Mouse (Mus musculus) C2C12 (cell line): ENCODE data around the gene Tnfaip2. TPM values are rescaled to one million over a fixed set of nuclear protein-coding genes. Genes with fewer than 3 reads are reported as not detected.

Experiments
- H3K27me3 ChIP-seq: one replicate; pipeline ENCODE4 v1.6.1; 2011; ENCODE audit not compliant: control insufficient read depth, insufficient read depth, insufficient read length
- H3K36me3 ChIP-seq: one replicate; pipeline ENCODE4 v1.6.1; 2011; ENCODE audit not compliant: control insufficient read depth, insufficient read depth
- H3K4me3 ChIP-seq: one replicate; pipeline ENCODE4 v1.5.1; 2011; ENCODE audit warnings: mild to moderate bottlenecking, control low read depth; ENCODE audit not compliant: poor library complexity, insufficient read depth, severe bottlenecking
- H3K79me2 ChIP-seq: one replicate; pipeline ENCODE4 v1.6.1; 2011; ENCODE audit not compliant: control insufficient read depth, insufficient read depth
- H3K79me3 ChIP-seq: one replicate; pipeline ENCODE4 v1.6.1; 2011; ENCODE audit warnings: low read depth, control low read depth
- H3ac ChIP-seq: one replicate; pipeline ENCODE3; 2011; ENCODE audit warnings: low read depth; ENCODE audit not compliant: control insufficient read depth, insufficient read length
- CEBPB ChIP-seq: IDR thresholded peaks from one replicate; pipeline ENCODE4 v1.6.1; 2011; ENCODE audit warnings: low read depth, mild to moderate bottlenecking, control low read depth, moderate library complexity
- CTCF ChIP-seq: IDR thresholded peaks from one replicate; pipeline ENCODE4 v1.5.1; 2011; ENCODE audit not compliant: control insufficient read depth, insufficient read depth, insufficient read length
- FOSL1 ChIP-seq: IDR thresholded peaks from one replicate; pipeline ENCODE4 v1.8.0; 2011; ENCODE audit warnings: mild to moderate bottlenecking, low read length; ENCODE audit not compliant: poor library complexity, insufficient read depth, severe bottlenecking
- MAX ChIP-seq: IDR thresholded peaks from one replicate; pipeline ENCODE4 v1.6.1; 2011; ENCODE audit warnings: mild to moderate bottlenecking, control low read depth
- MYOD1 ChIP-seq: IDR thresholded peaks from one replicate; pipeline ENCODE4 v1.6.1; 2011; ENCODE audit warnings: low read depth; ENCODE audit not compliant: control insufficient read depth, insufficient read length
- MYOG ChIP-seq: IDR thresholded peaks from one replicate; pipeline ENCODE4 v1.6.1; 2011; ENCODE audit not compliant: control insufficient read depth, insufficient read length; ENCODE audit errors: extremely low read depth
- USF1 ChIP-seq: IDR thresholded peaks from one replicate; pipeline ENCODE4 v1.6.1; 2011; ENCODE audit warnings: low read depth, mild to moderate bottlenecking, control low read depth, moderate library complexity
- polyA plus RNA-seq: library from polyadenylated mRNA; unstranded; fragments of >200 nt; fragmentation: generic; extraction: Trizol; gene quantifications from one replicate; pipeline ENCODE4 v1.2.1, GENCODE M21; 2012; ENCODE audit warnings: missing spikeins

The Tnfaip2 gene
- polyA plus RNA-seq, 1 experiment, result 119 TPM

- Histone ChIP-seq H3K27me3 (no peaks in the 10 kb centered on the region), H3K36me3 (peaks cover 24% of the 10 kb centered on the region), H3K79me2 (peaks cover 17% of the 10 kb centered on the region), H3K4me3 (no peak overlapping the region), H3ac (no peak overlapping the region), H3K79me3 (peaks cover 2% of the 10 kb centered on the region)
- TF ChIP-seq MYOG, result no peak
- no peak for TF ChIP-seq CTCF
- TF ChIP-seq CEBPB, result no peak
- TF ChIP-seq USF1, result no peak
- no peak for TF ChIP-seq MYOD1
- no peak for TF ChIP-seq FOSL1
- no peak for TF ChIP-seq MAX
These were observed 15.5 kb downstream of the Tnfaip2 start for GRCm38 (mm10) chr12:111457742-111458141.

DNA sequence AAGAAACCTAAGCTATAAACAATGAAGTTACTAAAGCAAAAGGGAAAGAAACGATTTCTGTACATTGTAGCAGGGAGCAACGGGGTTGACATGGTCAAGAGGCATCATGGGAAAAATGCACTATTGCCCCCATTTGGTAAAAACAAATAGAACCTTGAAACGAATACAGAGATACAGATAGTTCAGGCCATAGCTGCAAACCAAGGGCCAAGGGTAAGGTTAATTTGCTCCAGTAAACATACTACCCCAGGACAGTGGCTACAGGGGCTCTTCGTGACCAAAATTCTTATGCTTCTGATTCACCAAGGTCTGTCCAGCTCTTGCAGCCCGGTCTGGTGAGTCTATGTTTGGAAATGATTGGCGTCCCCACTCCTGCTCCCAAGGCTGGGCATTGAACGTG, 21.3 kb downstream of the Tnfaip2 start:
- H3K36me3 ChIP-seq, result no peaks in the 10 kb centered on the region
- H3K27me3 ChIP-seq, result no peaks in the 10 kb centered on the region
- no peak overlapping the region for H3K4me3 ChIP-seq
- H3K79me3 ChIP-seq, result no peaks in the 10 kb centered on the region
- H3K79me2 ChIP-seq, result no peaks in the 10 kb centered on the region
- TF ChIP-seq MYOG (no peak), USF1 (no peak), MAX (no peak), CEBPB (no peak), MYOD1 (no peak), CTCF (no peak), FOSL1 (no peak)
- H3ac ChIP-seq, result no peak overlapping the region

DNA sequence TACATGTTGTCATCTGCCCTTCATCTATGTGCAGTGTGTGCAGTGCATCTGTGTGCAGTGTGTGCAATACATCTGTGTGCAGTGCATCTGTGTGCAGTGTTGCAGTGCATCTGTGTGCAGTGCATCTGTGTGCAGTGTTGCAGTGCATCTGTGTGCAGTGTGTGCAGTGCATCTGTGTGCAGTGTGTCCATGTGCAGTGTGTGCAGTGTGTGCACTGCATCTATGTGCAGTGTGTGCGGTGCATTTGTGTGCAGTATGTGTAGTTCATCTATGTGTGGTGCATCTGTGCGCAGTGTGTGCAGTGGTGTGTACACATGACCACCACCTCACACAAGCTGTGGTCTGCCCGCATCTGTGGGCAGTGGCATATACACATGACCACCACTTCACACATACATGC, 24.1 kb downstream of the Tnfaip2 start:
- H3K4me3 ChIP-seq, result no peak overlapping the region
- TF ChIP-seq CTCF (no peak), MYOG (no peak), MYOD1 (no peak), USF1 (no peak), MAX (no peak), FOSL1 (no peak), CEBPB (no peak)
- H3K36me3 ChIP-seq, result no peaks in the 10 kb centered on the region
- no peaks in the 10 kb centered on the region for H3K27me3 ChIP-seq
- H3K79me3 ChIP-seq, result no peaks in the 10 kb centered on the region
- no peak overlapping the region for H3ac ChIP-seq
- no peaks in the 10 kb centered on the region for H3K79me2 ChIP-seq

- TF ChIP-seq CEBPB (no peak), FOSL1 (no peak), MYOG (no peak)
- Histone ChIP-seq H3K36me3 (no peaks in the 10 kb centered on the region), H3K27me3 (no peaks in the 10 kb centered on the region), H3K4me3 (no peak overlapping the region), H3K79me2 (no peaks in the 10 kb centered on the region), H3ac (no peak overlapping the region), H3K79me3 (no peaks in the 10 kb centered on the region)
These were observed 25.9 kb downstream of the Tnfaip2 start for GRCm38 (mm10) chr12:111468206-111468605.

DNA sequence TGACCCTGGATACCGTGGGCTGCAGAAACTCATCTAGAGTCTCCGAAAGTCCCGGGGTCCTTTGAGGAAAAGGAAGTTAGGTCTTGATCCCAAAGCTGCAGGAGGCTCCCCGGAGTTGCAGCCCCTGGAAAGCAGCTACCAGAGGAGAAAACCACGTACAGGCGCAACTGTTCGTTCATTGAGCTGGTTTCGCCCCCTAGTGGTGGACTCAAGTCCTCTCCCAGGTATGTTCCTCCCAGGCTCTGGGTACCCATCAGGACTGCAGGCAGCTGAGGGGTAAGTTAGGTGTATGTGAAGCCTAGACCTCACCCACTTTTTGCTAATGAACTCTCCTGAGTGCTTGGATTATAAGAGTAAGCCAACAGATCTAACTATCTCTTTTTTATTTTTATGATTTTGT, 27.2 kb downstream of the Tnfaip2 start:
- no peak overlapping the region for H3ac ChIP-seq
- H3K79me2 ChIP-seq, result no peaks in the 10 kb centered on the region
- H3K27me3 ChIP-seq, result no peaks in the 10 kb centered on the region
- no peaks in the 10 kb centered on the region for H3K36me3 ChIP-seq
- TF ChIP-seq USF1 (no peak), FOSL1 (no peak), CTCF (peak; percentile 83)
- H3K4me3 ChIP-seq, result no peak overlapping the region
- no peaks in the 10 kb centered on the region for H3K79me3 ChIP-seq

DNA sequence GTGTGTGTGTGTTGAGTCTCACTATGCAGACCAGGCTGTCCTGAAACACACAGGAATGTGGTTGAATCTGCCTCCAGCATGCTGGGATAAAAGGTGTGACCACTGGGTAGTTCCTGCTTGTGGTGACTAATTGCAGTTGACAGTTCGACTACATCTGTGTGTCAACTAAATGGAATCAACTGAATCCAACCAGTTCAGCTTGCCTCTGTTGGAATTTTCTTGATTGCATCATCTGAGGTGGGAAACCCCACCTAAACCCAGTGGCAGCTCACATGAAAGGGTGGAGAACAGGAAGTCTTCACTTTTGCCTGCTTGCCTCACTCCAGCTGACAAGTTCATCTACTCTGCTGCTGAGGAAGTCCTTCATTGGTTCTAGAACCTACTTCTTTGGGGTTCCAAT, 28.9 kb downstream of the Tnfaip2 start:
- no peak overlapping the region for H3K4me3 ChIP-seq
- no peaks in the 10 kb centered on the region for H3K79me2 ChIP-seq
- H3ac ChIP-seq, result no peak overlapping the region
- TF ChIP-seq CEBPB (peak; percentile 91), MYOG (no peak)
- no peaks in the 10 kb centered on the region for H3K27me3 ChIP-seq
- H3K79me3 ChIP-seq, result no peaks in the 10 kb centered on the region
- no peaks in the 10 kb centered on the region for H3K36me3 ChIP-seq

- Histone ChIP-seq H3K27me3 (no peaks in the 10 kb centered on the region), H3K4me3 (no peak overlapping the region), H3K36me3 (no peaks in the 10 kb centered on the region), H3ac (no peak overlapping the region), H3K79me2 (no peaks in the 10 kb centered on the region), H3K79me3 (no peaks in the 10 kb centered on the region)
- TF ChIP-seq MAX, result no peak
- no peak for TF ChIP-seq CEBPB
- TF ChIP-seq MYOG, result no peak
- no peak for TF ChIP-seq FOSL1
- no peak for TF ChIP-seq USF1
- TF ChIP-seq CTCF, result no peak
- TF ChIP-seq MYOD1, result no peak
These were observed 29.5 kb downstream of the Tnfaip2 start for GRCm38 (mm10) chr12:111471721-111472120.
